Mouse (Mus musculus): ENCODE measurements around the gene Gm10300.

Gene Gm10300

DNA sequence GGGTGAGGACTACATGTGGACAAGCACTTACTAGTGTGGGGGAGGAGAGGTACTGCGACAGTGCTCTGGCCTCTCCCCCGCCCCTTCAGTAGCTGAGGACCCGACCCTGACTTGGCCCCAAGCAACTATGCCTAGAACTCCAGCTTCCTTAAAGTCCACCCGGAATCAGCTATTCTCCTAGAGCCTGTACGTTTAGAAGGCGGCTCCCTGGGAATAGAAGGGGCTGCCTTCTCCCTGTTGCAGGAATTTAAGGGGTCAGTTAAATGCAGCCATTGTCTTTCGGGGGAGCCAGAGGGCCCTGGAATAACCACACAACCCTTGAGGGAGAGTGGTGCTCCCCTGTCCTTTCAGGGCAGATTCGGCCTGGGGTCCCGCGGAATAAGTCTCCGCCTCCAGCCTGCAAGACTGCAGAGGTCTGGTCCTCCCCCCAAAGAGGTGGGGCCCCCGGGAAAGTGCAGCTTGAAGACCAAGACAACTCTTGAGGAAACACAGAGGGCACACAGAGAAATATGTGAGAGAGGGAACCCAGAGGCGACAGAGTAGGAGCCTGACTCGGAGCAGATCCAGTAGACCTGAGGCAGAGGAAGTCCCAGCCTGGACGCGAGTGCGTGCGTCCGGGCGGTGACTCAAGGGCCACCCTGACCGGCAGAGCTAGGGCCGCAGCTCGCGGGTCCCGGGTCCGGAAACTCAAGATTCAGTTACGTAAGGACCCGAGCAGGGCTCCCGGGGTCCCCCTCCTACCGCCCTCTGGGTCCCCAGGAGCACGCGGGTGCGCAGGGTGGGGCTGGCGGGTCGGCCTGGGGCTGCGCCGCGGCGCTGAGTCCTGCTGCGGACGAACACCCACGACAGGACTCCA lies at the start of gene Gm10300:
Gm10300 (plus strand) TSS at position 621 of the 856 bp plus-strand sequence.
- peak; percentile 13 for DNase-seq (ENCODE audit: low read depth, low spot score)

DNA sequence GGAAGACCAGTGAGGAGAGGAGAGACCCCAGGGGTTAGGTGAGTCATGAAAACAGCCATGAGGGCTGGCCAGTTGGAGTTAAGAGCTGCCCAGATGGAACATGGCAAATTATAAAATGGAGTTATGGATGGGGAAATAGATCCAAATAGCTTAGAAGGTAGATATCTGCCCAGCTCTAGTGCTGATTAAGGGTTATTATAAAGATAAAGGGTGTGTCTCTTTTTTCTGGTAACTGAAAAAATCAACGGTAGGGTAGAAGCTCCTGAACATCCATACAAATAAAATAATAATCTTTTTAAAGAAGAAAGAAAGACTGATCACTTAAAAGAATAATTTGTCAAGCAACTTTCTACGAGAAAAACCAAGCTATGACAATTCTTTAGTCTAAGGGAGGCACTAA lies 49.2 kb upstream of the Gm10300 start:
- DNase-seq (ENCODE audit: low read depth, low spot score): no peak

GRCm38 (mm10) chr4:132025738-132026527 lies 48.6 kb upstream of the Gm10300 start:
- DNase-seq (ENCODE audit: low read depth, low spot score): no peak

DNA sequence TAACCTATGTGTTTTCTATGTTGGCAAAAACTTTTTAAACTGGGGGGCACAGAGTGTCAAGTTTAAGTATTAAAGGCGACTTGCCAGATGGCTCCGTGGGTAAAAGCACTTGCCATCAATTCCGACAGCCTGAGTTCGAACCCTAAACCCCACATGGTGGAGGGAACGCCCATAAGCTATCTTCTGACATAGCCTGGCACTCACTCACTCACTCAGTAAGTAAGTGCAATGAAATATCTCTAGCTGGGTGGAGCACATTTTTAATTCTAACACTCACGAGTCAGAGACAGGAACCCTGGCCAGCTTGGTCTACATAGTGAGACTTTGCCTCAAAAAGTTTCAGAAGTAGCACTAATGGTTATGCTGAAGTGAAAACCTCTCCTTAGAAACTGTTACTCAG lies 47.3 kb upstream of the Gm10300 start:
- no peak for DNase-seq (ENCODE audit: low read depth, low spot score)

- no peak for DNase-seq (ENCODE audit: low read depth, low spot score)
Observed at GRCm38 (mm10) chr4:132027806-132028205, 46.7 kb upstream of the Gm10300 start.

DNA sequence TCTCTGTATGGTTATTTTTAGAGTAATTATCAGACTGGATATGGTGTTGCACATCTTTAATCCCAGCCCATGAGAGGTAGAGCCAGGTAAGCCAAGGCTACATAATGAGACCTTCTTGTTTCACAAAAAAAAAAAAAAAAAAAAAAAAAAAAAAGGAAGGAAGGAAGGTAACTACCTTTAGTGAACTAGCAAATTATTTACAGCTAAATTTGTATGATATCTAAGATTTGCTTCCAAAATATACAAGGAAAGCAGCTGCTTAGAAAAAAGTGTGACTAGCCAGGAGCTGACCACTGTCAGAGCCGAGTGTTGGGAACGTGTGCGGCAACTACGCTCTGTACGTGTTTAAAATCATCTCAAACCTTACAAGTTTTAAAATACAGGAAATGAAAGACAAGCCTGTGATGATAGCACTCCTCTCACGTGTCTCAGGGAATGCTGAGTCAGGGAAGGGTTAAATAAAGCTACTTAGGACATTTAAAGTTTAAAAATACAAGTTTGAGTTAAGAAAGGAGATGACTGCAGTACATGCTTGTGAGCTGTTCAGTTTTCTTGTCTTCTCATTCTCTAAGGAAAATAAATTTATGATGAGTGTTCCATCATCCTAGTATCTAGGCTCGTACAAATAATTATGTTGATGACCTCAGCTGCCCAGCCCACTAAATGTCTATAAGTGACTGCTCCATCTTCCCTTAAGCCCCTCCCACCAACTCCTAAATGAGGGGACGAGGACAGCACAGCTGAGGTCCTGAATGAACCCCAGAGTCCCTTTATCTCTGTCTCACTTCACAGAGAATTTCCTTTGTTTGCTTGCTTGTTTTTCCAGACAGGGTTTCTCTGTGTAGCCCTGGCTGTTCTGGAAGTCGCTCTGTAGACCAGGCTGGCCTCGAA lies 44.4 kb upstream of the Gm10300 start:
- DNase-seq (ENCODE audit: low read depth, low spot score): no peak

DNA sequence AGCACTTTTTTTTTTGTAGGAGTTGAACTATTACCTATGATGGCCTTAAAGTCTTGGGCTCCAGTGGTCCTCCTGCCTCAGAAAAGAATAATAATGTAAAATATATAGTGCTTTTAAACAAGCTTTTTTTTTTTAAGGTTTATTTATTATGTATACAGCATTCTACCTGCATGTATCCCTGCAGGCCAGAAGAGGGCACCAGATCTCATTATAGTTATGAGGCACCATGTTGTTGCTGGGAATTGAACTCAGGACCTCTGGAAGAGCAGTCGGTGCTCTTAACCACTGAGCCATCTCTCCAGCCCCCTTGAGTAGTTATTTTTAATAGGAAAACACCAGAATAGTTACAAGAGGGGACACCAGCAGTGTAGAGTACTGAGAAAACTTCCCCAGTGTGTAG lies 41.3 kb upstream of the Gm10300 start:
- DNase-seq (ENCODE audit: low read depth, low spot score): no peak

DNA sequence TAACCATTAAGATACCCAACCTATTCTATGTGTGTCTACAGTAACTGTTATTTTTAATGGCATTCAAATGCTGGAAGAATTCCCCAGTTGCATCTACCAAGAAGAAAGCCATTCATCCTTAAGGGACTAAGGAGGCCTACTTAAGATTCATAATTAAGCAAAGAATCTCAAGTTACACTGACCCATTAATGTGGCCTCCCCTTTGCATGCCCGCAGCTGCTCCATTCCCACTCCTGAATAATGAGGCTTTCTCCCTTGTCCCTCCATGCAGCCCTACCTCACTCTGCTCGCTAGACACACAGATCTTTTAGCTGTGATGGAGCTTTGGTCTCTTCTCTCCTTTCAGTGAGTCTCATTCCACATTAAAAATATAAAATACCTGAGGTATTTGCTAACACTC lies 40.3 kb upstream of the Gm10300 start:
- DNase-seq (ENCODE audit: low read depth, low spot score): no peak

- DNase-seq (ENCODE audit: low read depth, low spot score): no peak
Observed at GRCm38 (mm10) chr4:132037137-132037536, 37.4 kb upstream of the Gm10300 start.

DNA sequence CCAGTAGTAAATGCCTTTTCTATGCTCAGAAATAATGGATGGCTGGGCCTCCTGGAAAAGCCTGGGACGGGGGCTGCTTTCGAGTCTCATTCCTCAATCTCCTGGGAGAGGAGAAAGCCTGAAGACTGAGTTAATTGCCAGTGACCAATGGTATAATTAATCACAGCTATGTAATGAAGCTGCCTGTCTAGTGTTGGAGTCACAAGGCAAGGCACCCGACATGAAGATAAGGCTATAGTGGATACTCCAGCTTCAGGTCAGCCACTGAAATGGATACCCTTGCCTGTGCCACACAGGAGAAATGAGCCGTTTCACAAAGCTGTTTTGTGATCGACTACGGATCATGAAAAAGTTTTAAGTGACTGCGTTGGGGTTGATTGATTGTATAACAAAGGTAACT lies 36.5 kb upstream of the Gm10300 start:
- DNase-seq (ENCODE audit: low read depth, low spot score): no peak

- no peak for DNase-seq (ENCODE audit: low read depth, low spot score)
Observed at GRCm38 (mm10) chr4:132038809-132039208, 35.7 kb upstream of the Gm10300 start.

- no peak for DNase-seq (ENCODE audit: low read depth, low spot score)
Observed at GRCm38 (mm10) chr4:132039521-132039920, 35.0 kb upstream of the Gm10300 start.

- DNase-seq (ENCODE audit: low read depth, low spot score): no peak
Observed at GRCm38 (mm10) chr4:132039975-132040645, 34.4 kb upstream of the Gm10300 start.

DNA sequence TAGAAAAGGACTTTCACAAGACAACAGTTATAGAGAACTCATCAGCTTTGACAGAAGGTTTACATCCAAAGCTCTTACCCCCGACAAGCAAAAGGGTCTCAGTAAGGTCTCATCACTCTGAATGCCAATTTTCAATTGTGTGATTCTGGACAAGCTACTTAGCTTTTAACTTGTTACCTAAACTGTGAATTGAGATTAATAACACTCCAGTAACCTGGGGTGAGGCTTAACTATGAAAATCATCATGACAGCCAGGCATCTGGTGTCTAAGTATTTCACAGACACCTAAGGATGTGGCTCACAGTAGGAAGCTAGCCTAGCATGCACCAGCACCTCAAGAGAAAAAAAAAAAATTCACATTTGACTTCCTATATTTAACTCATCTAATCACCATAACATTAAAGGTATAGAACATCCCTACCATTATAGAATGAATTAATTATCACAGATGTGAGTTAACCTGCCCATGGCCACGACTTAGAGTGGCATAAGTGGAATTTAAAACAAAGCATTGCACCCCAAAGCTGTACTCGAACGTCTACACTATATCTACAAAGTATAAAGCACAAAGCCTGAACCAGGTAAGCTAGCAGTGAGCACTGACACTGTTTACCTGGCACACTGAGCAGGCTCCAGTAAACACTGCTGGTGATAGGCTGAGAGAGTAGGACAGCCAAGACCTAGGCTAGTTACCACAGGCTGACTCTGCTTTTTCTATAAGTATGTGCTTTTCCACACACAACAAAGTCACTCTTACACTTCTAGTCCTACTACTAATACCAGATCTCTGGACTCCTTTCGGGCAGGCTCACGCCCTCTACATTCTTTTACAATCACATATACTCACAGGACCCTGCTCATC lies 32.8 kb upstream of the Gm10300 start:
- no peak for DNase-seq (ENCODE audit: low read depth, low spot score)

DNA sequence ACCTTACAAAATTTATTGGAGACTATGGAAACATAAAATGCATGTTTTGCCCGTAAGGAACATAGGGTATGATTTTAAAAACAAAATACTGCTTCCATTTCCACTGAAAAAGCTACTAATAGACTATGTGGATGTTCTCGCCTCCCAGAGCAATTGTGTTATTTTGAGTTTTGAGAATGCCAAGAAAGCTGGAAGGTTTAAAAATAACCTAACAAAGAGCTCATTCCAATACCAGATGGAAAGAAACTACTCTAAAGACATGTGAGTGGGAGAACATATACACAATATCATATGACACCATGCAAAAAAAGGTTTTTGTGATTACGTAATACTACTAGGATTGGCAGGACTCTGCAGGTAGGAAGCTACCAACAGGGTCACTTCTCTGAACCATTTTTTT lies 30.8 kb upstream of the Gm10300 start:
- DNase-seq (ENCODE audit: low read depth, low spot score): no peak

DNA sequence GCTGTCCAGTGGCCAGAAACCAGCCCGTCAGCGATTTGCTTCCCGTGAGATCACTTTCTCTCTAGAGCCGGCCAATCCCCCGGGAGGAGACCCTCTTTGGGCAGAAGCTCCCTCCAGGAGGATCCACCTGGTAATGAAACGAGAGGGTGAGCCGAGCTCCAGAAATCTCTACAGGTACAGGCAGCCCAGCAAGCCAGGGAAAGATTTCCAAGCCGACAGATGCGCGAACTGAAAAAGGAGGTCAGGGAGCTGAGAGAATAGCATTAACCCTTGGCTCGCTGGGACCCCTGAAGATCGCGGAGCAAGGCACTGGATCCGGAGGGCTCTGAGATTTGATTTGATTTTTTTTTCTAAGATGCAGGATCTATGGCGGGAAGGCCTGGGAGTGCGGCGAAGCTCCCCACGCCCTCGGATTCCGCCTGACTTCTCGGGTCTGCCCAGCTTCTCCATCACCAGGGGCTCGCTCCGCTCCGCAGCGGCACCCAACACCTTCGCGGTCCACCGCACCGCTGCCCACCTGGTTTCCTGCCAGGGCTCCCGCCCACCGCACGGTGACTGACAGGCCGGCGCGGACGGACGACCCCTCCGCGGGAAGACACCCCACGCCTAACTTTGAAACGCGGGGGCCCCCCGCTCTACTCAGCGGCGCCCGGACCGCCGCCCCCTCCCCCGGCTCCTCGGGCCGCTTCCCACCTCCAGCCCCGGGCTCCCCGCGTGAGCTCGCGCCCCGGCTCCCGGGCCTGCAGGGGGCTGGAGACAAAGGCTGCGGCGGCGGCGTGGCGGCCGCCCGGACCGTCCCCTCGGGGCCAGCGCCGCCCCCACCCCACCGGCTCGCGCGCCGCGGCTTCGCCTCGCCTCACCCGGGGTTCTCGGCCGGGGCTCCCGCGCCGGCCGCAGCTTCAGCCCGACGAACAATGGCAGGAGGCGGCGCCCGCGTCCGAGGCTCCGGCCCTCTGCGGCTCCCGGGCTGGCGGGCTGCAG lies 26.2 kb upstream of the Gm10300 start:
- DNase-seq (ENCODE audit: low read depth, low spot score): peak; percentile 44

GRCm38 (mm10) chr4:132048995-132049404 lies 25.5 kb upstream of the Gm10300 start:
- DNase-seq (ENCODE audit: low read depth, low spot score): peak; percentile 96

DNA sequence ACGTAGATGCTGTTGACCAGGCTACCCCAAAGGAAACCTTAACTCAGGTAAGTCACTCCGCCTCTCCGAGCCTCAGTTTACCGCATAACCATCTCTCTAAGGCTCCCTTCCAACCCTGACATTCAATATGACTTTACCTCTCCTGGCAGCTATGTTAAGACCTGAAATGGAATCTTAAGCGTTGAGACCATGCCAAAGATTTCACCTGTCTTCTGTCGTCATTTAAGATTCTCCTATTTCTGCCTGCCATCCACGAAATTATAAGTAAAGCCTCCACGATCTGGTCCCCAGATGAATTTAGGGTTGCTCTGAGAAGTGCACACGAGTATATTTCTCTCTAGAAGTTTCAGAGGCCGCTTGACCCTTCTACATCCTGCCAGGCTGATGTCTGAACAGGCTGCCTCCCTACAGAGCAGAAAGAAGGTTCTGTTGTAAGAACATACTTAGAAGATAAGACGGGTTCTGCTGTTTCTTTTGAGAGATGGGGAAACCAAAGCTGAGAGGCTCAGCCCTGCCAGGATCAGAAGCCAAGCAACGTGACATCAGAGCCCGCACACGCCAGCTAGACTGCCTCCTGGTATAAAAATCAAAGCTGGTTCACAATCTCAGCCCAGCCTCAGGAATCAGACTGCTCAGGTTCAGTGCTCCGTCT lies 24.8 kb upstream of the Gm10300 start:
- no peak for DNase-seq (ENCODE audit: low read depth, low spot score)

All from ES-CJ7 (cell line).